In genomic region chr4:85163313-85163615, GRCm38 (mm10) we compare ENCODE assay signal across 13 mouse cellular contexts. TPM values are rescaled to one million over a fixed set of nuclear protein-coding genes. Genes with fewer than 3 reads are reported as not detected.
DNase-seq lines count a peak whose midpoint lies in the region; ATAC-seq lines count a peak whose summit lies in the region.
"Had no signal": no experiment of that assay in that cellular context is flagged by ENCODE, and none has a peak within 500 bp of the region (broad histone marks: within the 10 kb centered on the region; RNA-seq: fewer than 3 reads in every experiment).

No protein-coding gene starts in this region.

- H3K4me2 ChIP-seq in kidney, embryonic 16.5 days (replicated peaks; ENCODE audit: low read depth, low read length), result no peak overlapping the region
- H3K4me2 ChIP-seq in hindbrain, embryonic 15.5 days, result no peak overlapping the region

- no peaks in the 10 kb centered on the region for H3K36me3 ChIP-seq in kidney, embryonic 16.5 days (ENCODE audit: insufficient read depth, low read length)
- H3K36me3 ChIP-seq in hindbrain, embryonic 15.5 days, result no peaks in the 10 kb centered on the region
- H3K36me3 ChIP-seq: heart, embryonic 10.5 days had no signal

- H3K4me3 ChIP-seq in kidney, embryonic 16.5 days (ENCODE audit: low read length), result no peak overlapping the region
- H3K4me3 ChIP-seq in hindbrain, embryonic 15.5 days, result no peak overlapping the region

- H3K4me1 ChIP-seq in kidney, embryonic 16.5 days (ENCODE audit: insufficient read depth, low read length), result no peaks in the 10 kb centered on the region; the same call in 1 of the 2 replicates
- 0 out of 2 replicates have a peak, but pooled peaks cover 5% of the 10 kb centered on the region for H3K4me1 ChIP-seq in hindbrain, embryonic 15.5 days (replicated peaks)
- H3K4me1 ChIP-seq: heart, embryonic 10.5 days had no signal

- DNase-seq in kidney, adult 11 months, result no peak
- DNase-seq in NIH3T3 (ENCODE audit: low read depth), result peak; percentile 18
- DNase-seq in cerebellum, adult 18-20 months, result peak; percentile 87 to 89
- DNase-seq in thymus, postnatal 0 days (ENCODE audit: low spot score), result no peak
- no peak for DNase-seq in left cerebral cortex, adult 8-10 months (ENCODE audit: low spot score in 2 of 2)
- DNase-seq: thymus, postnatal 25 days had no signal

- 88% methylated on average over 2 of the region's 2 CpGs for WGBS in kidney, embryonic 16.5 days
- WGBS in hindbrain, embryonic 15.5 days, result 79% methylated on average over 2 of the region's 2 CpGs

- ATAC-seq in kidney, embryonic 16.5 days (ENCODE audit: low FRiP score, low TSS enrichment), result peak; percentile 49
- ATAC-seq in hindbrain, embryonic 15.5 days (ENCODE audit: low FRiP score, low read depth), result peak; percentile 77
- ATAC-seq: CD4-positive, CD25-positive, alpha-beta regulatory T cell, adult 4 months had no signal

- no peak overlapping the region for H3K27ac ChIP-seq in kidney, embryonic 16.5 days (ENCODE audit: low read length)
- no peak overlapping the region for H3K27ac ChIP-seq in hindbrain, embryonic 15.5 days (replicated peaks)
- H3K27ac ChIP-seq: heart, embryonic 10.5 days; liver, embryonic 14.5 days; macrophage had no signal

- H3K9ac ChIP-seq in kidney, embryonic 16.5 days (replicated peaks; ENCODE audit: low read length), result no peak overlapping the region
- no peak overlapping the region for H3K9ac ChIP-seq in hindbrain, embryonic 15.5 days
- H3K9ac ChIP-seq: liver, embryonic 14.5 days had no signal

- no peaks in the 10 kb centered on the region for H3K9me3 ChIP-seq in kidney, embryonic 16.5 days (ENCODE audit: low read length)
- no peaks in the 10 kb centered on the region for H3K9me3 ChIP-seq in hindbrain, embryonic 15.5 days
- H3K9me3 ChIP-seq: heart, embryonic 10.5 days had no signal

- H3K27me3 ChIP-seq in kidney, embryonic 16.5 days (ENCODE audit: insufficient read depth, low read length), result no peaks in the 10 kb centered on the region
- H3K27me3 ChIP-seq in hindbrain, embryonic 15.5 days, result 0 out of 2 replicates have a peak, but pooled peaks cover 3% of the 10 kb centered on the region

RNA-seq across cellular contexts. Expression of gene Sh3gl2, which starts 41.7 kb away (rescaled TPM):
- polyA plus RNA-seq in kidney, embryonic 16.5 days (2015; fragmentation: Nextera tagmentation; extraction: Ambion mirVana), result 19.6 and 22.3 TPM in 2 replicates
- polyA plus RNA-seq in hindbrain, embryonic 15.5 days (2015; fragmentation: Nextera tagmentation; extraction: Ambion mirVana), result 96.7 and 112 TPM in 2 replicates
- polyA plus RNA-seq in thymus, postnatal 0 days (2015; fragmentation: Nextera tagmentation; extraction: Ambion mirVana), result 0.57 and 0.77 TPM in 2 replicates
- total RNA-seq in left cerebral cortex, adult 8-10 months (2022), result 100 to 1,000 TPM; 244 to 263 (median 250) TPM
- total RNA-seq: hematopoietic stem cell, adult 5-6 weeks had no signal
- polyA plus RNA-seq: CD4-positive, CD25-positive, alpha-beta regulatory T cell, adult 4 months; macrophage had no signal

Comparison
In these comparisons a context has a peak if more than half of its experiments do, and no peak if none do; other contexts are left out.
1. DNase-seq: peak in NIH3T3 (single experiment) and cerebellum, adult 18-20 months (2 of 2); none in kidney, adult 11 months (single experiment), thymus, postnatal 0 days (single experiment) and left cerebral cortex, adult 8-10 months (0 of 2).
2. RNA of gene Sh3gl2, which starts 41.7 kb away (polyA plus RNA-seq): 96.7 to 112 TPM in hindbrain, embryonic 15.5 days and 19.6 to 22.3 TPM in kidney, embryonic 16.5 days; 0.57 to 0.77 TPM in thymus, postnatal 0 days; every median in the first group is over 10 times any median in the second.